Mouse (Mus musculus): ENCODE data around the gene Gm21987. TPM values are rescaled to one million over a fixed set of nuclear protein-coding genes. Genes with fewer than 3 reads are reported as not detected.

Gene Gm21987
- polyA plus RNA-seq, 1 experiment, result not detected

DNA sequence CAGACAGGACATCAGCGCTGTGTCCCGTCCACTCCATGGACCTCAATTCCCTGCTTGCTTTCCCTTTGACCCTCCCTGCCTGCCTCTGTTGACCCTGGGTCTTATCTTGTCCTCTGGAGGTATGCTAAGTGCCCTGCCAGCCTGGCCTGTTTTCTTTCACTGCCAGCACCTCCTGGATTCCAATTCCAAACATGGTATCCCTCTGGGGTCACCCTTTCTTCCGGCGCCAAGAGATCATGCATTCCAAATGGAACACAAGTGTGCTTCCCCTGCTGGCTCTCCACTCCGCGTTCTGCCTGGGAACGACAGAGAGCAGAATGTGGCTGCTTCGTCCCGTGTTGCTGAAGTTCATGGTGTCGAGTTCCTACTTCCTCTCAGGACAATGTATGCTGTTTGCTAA lies 15.1 kb downstream of the Gm21987 start, which contains the start of gene Popdc2:
Gene Popdc2 (plus strand): TSS at position 277 of the 400 bp plus-strand sequence.
- no peaks in the 10 kb centered on the region for H3K4me1 ChIP-seq (ENCODE audit: control insufficient read depth, insufficient read depth, low read length)
- TF ChIP-seq POLR2A (IDR thresholded peaks at IDR 0.05; ENCODE audit: borderline replicate concordance, control insufficient read depth, low read depth, low read length) (no peak), CTCF (IDR thresholded peaks at IDR 0.05; ENCODE audit: control insufficient read depth, insufficient read depth, low read length) (no peak)
- no peak within 1 kb of the TSS for H3K27ac ChIP-seq (ENCODE audit: control insufficient read depth, insufficient read depth, low read depth, low read length, poor library complexity)
- no peak within 1 kb of the TSS for H3K4me3 ChIP-seq (replicated peaks; ENCODE audit: control insufficient read depth, low read depth, low read length)
- 71% methylated on average over 10 of the region's 10 CpGs for WGBS

DNA sequence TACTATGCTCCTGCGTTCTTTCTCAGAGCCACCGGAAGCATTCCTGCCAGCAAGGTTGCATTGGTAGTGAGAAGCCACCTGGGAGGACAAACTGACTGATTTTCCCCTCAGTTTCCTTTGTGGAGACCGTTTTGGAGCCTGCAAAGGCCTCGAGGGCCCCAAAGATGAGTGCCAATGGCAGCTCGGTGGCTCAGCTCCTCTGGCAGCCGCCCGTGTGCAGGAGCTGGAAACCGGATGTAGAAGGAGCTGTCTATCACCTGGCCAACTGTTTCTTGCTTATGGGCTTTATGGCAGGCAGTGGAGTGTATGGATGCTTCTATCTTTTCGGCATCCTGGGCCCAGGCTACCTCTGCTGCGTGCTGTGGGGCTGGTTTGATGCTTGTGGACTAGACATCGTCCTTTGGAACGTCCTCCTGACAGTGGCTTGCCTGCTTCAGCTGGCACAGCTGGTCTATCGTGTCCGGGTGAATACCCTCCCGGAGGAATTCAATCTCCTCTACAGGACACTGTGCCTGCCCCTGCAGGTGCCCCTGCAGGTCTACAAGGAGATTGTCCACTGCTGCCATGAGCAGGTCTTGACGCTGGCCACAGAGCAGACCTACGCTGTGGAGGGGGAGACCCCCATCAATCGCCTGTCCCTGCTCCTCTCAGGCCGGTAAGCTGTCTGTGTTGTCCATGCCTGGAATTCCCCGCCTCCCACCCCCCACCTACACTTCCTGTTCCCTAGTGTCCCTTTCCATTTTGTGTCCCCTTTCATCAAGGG lies 15.8 kb downstream of the Gm21987 start:
- TF ChIP-seq POLR2A (IDR thresholded peaks at IDR 0.05; ENCODE audit: borderline replicate concordance, control insufficient read depth, low read depth, low read length), result no peak
- no peak for TF ChIP-seq CTCF (IDR thresholded peaks at IDR 0.05; ENCODE audit: control insufficient read depth, insufficient read depth, low read length)
- H3K4me1 ChIP-seq (ENCODE audit: control insufficient read depth, insufficient read depth, low read length), result no peaks in the 10 kb centered on the region
- H3K4me3 ChIP-seq (replicated peaks; ENCODE audit: control insufficient read depth, low read depth, low read length), result no peak overlapping the region
- WGBS, result 84% methylated on average over 20 of the region's 20 CpGs
- no peak overlapping the region for H3K27ac ChIP-seq (ENCODE audit: control insufficient read depth, insufficient read depth, low read depth, low read length, poor library complexity)

DNA sequence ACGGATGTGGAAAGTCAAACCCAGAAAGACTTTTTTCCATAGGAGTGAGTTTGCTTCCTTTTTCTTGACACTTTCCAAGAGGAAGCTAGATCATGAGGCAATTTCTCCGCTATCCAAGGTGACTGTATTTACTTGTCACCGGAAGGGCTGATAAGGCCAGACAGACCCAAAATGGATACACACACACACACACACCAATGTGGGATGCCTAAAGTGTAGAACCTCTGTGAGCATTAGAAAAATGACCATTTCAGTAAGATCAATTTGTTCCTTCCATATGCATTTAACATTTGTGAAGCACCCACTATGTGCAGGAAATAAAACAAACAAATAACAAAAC lies 16.4 kb downstream of the Gm21987 start:
- Histone ChIP-seq H3K4me1 (ENCODE audit: control insufficient read depth, insufficient read depth, low read length) (no peaks in the 10 kb centered on the region), H3K4me3 (replicated peaks; ENCODE audit: control insufficient read depth, low read depth, low read length) (no peak overlapping the region), H3K27ac (ENCODE audit: control insufficient read depth, insufficient read depth, low read depth, low read length, poor library complexity) (no peak overlapping the region)
- 57% methylated on average over 3 of the region's 3 CpGs for WGBS
- TF ChIP-seq CTCF (IDR thresholded peaks at IDR 0.05; ENCODE audit: control insufficient read depth, insufficient read depth, low read length) (no peak), POLR2A (IDR thresholded peaks at IDR 0.05; ENCODE audit: borderline replicate concordance, control insufficient read depth, low read depth, low read length) (no peak)

DNA sequence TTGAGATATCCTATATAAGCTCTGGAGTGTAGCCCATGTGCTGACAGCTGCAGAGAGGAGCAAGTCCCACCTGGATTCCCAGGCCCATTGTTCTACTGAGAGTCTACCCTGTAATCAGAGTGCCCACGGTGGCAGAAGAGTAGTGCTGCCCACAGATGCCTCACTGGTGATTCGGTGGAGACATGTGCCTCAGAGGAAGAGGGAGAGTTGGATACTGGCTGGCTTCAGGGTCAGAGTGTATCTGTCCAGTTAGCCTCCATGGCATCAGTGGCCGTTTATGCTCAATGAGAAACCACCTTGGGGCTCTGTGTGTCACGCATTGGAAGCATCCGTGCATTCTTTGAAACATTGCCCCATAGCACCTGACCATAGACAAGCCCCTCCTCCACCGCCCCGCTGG lies 16.8 kb downstream of the Gm21987 start:
- TF ChIP-seq POLR2A (IDR thresholded peaks at IDR 0.05; ENCODE audit: borderline replicate concordance, control insufficient read depth, low read depth, low read length) (no peak), CTCF (IDR thresholded peaks at IDR 0.05; ENCODE audit: control insufficient read depth, insufficient read depth, low read length) (no peak)
- 71% methylated on average over 7 of the region's 7 CpGs for WGBS
- H3K4me3 ChIP-seq (replicated peaks; ENCODE audit: control insufficient read depth, low read depth, low read length), result no peak overlapping the region
- H3K4me1 ChIP-seq (ENCODE audit: control insufficient read depth, insufficient read depth, low read length), result 0 out of 2 replicates have a peak, but pooled peaks cover 1% of the 10 kb centered on the region
- no peak overlapping the region for H3K27ac ChIP-seq (ENCODE audit: control insufficient read depth, insufficient read depth, low read depth, low read length, poor library complexity)

DNA sequence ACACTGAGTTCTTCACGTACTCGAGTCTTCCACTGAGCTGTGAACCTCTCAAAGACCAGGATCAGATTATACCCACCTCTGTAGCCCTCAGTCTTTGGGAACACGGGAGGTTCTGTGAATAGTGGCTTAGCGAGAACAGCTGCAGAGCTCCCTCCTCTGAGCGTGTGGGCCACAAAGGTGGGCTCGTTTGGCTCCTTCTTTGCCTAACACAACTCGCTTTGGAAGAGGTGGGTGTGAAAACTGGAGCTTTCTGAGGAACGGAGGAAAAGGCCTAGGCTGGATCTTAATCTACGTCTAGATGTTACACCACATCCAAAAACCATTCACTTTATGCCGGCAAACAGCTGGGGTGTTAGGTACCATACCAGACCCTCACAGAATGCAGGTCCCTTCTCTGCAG lies 18.6 kb downstream of the Gm21987 start:
- TF ChIP-seq CTCF (IDR thresholded peaks at IDR 0.05; ENCODE audit: control insufficient read depth, insufficient read depth, low read length), result no peak
- no peak for TF ChIP-seq POLR2A (IDR thresholded peaks at IDR 0.05; ENCODE audit: borderline replicate concordance, control insufficient read depth, low read depth, low read length)
- no peak overlapping the region for H3K4me3 ChIP-seq (replicated peaks; ENCODE audit: control insufficient read depth, low read depth, low read length)
- H3K27ac ChIP-seq (ENCODE audit: control insufficient read depth, insufficient read depth, low read depth, low read length, poor library complexity), result no peak overlapping the region
- peaks cover 1% of the 10 kb centered on the region; the same call in 1 of the 2 replicates for H3K4me1 ChIP-seq (ENCODE audit: control insufficient read depth, insufficient read depth, low read length)
- 91% methylated on average over 10 of the region's 10 CpGs for WGBS

DNA sequence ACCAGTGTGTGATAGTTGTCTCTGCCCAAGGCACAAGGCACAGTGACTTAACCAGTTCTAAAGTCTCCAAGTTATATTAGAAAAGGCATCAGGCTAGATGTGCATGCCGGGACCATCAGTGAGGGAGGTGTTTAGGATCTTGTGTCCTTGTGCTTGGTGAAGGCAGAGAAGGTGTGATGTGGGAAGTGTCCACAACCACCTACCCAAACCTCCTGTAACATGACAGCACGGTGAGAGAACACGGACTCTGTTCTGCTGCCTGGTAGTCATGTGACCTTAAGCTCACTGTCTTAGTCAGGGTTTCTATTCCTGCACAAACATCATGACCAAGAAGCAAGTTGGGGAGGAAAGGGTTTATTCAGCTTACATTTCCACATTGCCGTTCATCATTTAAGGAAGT lies 19.4 kb downstream of the Gm21987 start:
- 70% methylated on average over 4 of the region's 4 CpGs for WGBS
- no peak overlapping the region for H3K4me3 ChIP-seq (replicated peaks; ENCODE audit: control insufficient read depth, low read depth, low read length)
- TF ChIP-seq POLR2A (IDR thresholded peaks at IDR 0.05; ENCODE audit: borderline replicate concordance, control insufficient read depth, low read depth, low read length) (no peak), CTCF (IDR thresholded peaks at IDR 0.05; ENCODE audit: control insufficient read depth, insufficient read depth, low read length) (no peak)
- peaks cover 1% of the 10 kb centered on the region; the same call in 1 of the 2 replicates for H3K4me1 ChIP-seq (ENCODE audit: control insufficient read depth, insufficient read depth, low read length)
- no peak overlapping the region for H3K27ac ChIP-seq (ENCODE audit: control insufficient read depth, insufficient read depth, low read depth, low read length, poor library complexity)

DNA sequence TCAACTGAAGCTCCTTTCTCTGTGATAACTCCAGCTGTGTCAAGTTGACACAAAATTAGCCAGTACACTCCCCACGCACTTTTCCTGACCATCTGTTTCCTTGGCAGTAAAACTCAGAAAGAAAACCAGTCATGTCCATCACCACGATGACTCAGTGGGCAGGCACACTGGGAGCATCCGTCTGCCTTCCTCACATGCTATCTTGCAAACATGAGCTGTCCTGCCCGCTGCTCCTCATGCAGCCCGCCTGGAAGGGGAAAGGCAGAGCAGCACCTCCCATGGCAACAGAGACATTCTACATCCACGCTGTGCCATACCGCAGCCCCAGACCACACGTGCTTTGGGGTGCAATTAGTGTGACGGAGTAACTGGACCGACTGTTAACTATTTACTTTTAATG lies 21.5 kb downstream of the Gm21987 start:
- TF ChIP-seq CTCF (IDR thresholded peaks at IDR 0.05; ENCODE audit: control insufficient read depth, insufficient read depth, low read length) (no peak), POLR2A (IDR thresholded peaks at IDR 0.05; ENCODE audit: borderline replicate concordance, control insufficient read depth, low read depth, low read length) (no peak)
- 45% methylated on average over 10 of the region's 10 CpGs for WGBS
- H3K4me3 ChIP-seq (replicated peaks; ENCODE audit: control insufficient read depth, low read depth, low read length), result no peak overlapping the region
- peaks cover 1% of the 10 kb centered on the region; the same call in 1 of the 2 replicates for H3K4me1 ChIP-seq (ENCODE audit: control insufficient read depth, insufficient read depth, low read length)
- no peak overlapping the region for H3K27ac ChIP-seq (ENCODE audit: control insufficient read depth, insufficient read depth, low read depth, low read length, poor library complexity)

DNA sequence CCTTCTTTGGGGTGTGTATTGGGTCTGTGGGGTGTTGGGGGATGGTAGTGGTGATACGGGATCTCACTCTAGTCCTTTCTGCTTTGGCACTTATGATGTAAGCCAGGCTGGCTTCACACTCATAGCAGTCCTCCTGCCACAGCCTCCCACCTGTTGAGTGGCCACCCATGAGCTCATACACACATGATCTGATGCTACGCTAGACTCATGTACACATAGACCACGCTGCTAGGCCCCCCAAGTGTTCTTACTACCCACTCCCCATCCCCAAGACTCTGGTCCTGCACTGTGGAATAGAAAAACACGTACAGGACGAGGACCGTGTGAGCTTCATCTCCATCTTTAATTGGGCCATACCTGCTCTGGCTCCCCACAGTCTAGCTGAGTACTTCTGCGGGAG lies 22.2 kb downstream of the Gm21987 start:
- WGBS, result 81% methylated on average over 7 of the region's 7 CpGs
- Histone ChIP-seq H3K4me1 (ENCODE audit: control insufficient read depth, insufficient read depth, low read length) (peaks cover 1% of the 10 kb centered on the region; the same call in 1 of the 2 replicates), H3K4me3 (replicated peaks; ENCODE audit: control insufficient read depth, low read depth, low read length) (no peak overlapping the region), H3K27ac (ENCODE audit: control insufficient read depth, insufficient read depth, low read depth, low read length, poor library complexity) (no peak overlapping the region)
- TF ChIP-seq CTCF (IDR thresholded peaks at IDR 0.05; ENCODE audit: control insufficient read depth, insufficient read depth, low read length) (no peak), POLR2A (IDR thresholded peaks at IDR 0.05; ENCODE audit: borderline replicate concordance, control insufficient read depth, low read depth, low read length) (no peak)

All from bone marrow, adult 2 months (tissue).